Mouse (Mus musculus) MEL (cell line): Measurements from ENCODE around the gene Src.

Source experiments
- CTCF ChIP-seq, 3 experiments: IDR thresholded peaks in 2 of 3; conservative IDR thresholded peaks in 1 of 3; 2 replicates each; pipeline ENCODE4 v1.5.1; 2011 to 2012; ENCODE audit warnings: low read length in 3 of 3, low read depth in 2 of 3, mild to moderate bottlenecking in 2 of 3, improper control_type of control experiment in 1 of 3, inconsistent platforms in 1 of 3, mixed read lengths in 1 of 3, moderate library complexity in 1 of 3; ENCODE audit not compliant: control insufficient read depth in 1 of 3, insufficient read depth in 1 of 3, poor library complexity in 1 of 3, severe bottlenecking in 1 of 3
- POLR2A ChIP-seq, 2 experiments: IDR thresholded peaks; 2 replicates each; pipeline ENCODE4 v1.6.1; 2011 to 2012; ENCODE audit warnings: low read length in 2 of 2, mild to moderate bottlenecking in 2 of 2, control low read depth in 1 of 2, improper control_type of control experiment in 1 of 2, low read depth in 1 of 2, moderate library complexity in 1 of 2; ENCODE audit not compliant: control insufficient read depth in 1 of 2, insufficient read depth in 1 of 2, poor library complexity in 1 of 2
- POLR2AphosphoS2 ChIP-seq: IDR thresholded peaks from 2 replicates; pipeline ENCODE4 v1.6.1; 2011; ENCODE audit warnings: low read length, improper control_type of control experiment
- POLR2AphosphoS5 ChIP-seq: IDR thresholded peaks from 2 replicates; pipeline ENCODE4 v1.6.1; 2012; ENCODE audit warnings: low read depth, borderline replicate concordance, mild to moderate bottlenecking, inconsistent platforms, low read length, moderate library complexity, mixed read lengths

DNA sequence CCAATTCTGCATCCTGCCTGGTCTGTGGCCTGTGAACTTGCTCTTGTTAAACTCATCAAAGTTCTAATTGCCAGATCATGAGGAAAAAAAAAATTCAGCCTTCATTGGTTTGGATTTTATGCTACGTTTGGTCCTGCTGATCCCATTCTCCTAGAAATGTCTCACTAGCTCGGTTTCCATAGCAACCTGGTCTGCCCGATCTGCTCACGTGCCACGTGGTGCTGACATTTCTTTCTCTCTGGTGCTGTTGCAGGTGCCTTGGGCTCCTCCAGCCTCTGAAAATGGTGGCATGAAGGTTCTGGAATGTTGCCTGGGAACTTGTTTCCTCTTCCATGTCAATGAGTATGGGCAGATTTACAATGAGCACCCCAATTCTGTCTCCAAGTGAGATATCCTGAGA, 102.3 kb downstream of the Src start:
- TF ChIP-seq POLR2AphosphoS5, result no peak
- no peak for TF ChIP-seq POLR2A (IDR thresholded peaks at IDR 0.05; ENCODE audit: control insufficient read depth in 1 of 2, insufficient read depth in 1 of 2, low read depth in 1 of 2, low read length in 2 of 2, poor library complexity in 1 of 2)
- TF ChIP-seq CTCF (IDR thresholded peaks at IDR 0.05 in 2 of 3, conservative IDR thresholded peaks at IDR 0.05 in 1 of 3; ENCODE audit: control insufficient read depth in 1 of 3, insufficient read depth in 1 of 3, low read depth in 2 of 3, low read length in 3 of 3, poor library complexity in 1 of 3, severe bottlenecking in 1 of 3), result no peak
- TF ChIP-seq POLR2AphosphoS2, result no peak
